Mouse (Mus musculus) liver, adult (tissue): ENCODE results near the gene Tmem19.

Source experiments
- GATA4 ChIP-seq: IDR thresholded peaks from 2 replicates; pipeline ENCODE4 v1.6.1; 2014; ENCODE audit warnings: mild to moderate bottlenecking, low read length; ENCODE audit not compliant: insufficient replicate concordance

Gene Tmem19

DNA sequence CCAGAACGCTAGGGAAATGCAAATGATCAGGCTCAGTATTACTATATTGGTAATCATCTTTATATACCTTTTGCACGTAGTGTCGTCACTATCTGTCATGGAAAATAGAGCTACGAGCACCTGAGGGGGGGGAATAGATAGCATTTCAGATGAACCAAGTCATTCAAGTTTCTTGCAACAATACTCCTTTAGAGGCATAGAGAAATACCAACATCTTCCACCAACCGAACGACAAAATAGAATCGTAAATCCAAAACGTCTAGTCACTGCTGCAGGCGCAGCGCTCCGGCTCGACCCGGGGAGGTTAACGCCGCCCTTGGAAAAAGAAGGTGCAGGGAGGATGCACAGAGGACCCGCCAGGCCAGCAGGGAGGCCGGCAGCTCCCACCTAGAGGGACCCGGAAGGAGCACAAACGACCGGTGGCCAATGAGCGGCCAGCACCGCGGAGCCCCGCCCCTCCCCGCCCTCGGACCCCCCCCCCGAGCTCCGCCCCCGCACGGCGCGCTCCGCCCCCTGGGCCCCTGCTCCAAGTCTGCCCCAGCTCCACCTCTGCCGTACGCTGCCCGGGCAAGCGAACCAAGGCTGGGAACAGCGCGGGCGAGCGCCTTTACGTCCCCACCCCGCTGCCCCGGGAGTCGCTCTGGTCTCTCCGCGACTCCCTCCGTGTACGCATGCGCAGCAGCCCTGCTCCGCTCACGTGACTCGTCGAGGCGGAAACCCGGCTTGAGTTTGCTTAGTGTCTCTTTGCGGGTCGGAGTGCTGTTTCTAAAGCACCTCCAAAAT, at the start of gene Tmem19:
Gene Tmem19 (minus strand): TSS at position 662 of the 783 bp plus-strand sequence.
- no peak for TF ChIP-seq GATA4

DNA sequence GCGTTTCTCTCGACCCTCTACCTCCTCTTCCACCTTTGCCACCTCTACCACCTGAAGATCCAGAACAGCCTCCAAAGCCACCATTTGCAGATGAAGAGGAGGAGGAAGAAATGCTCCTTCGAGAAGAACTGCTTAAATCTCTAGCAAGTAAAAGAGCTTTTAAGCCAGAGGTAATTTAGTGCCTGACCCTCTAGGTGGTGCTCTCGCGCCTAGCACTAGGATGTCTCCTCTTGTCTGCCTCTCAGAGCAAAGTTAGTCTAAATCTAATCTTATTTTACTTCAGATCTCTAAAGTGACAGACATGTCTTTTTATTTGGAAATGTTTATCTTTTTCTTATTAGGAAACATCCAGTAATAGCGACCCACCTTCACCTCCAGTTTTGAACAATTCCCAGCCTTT, 44.1 kb upstream of the Tmem19 start:
- no peak for TF ChIP-seq GATA4

DNA sequence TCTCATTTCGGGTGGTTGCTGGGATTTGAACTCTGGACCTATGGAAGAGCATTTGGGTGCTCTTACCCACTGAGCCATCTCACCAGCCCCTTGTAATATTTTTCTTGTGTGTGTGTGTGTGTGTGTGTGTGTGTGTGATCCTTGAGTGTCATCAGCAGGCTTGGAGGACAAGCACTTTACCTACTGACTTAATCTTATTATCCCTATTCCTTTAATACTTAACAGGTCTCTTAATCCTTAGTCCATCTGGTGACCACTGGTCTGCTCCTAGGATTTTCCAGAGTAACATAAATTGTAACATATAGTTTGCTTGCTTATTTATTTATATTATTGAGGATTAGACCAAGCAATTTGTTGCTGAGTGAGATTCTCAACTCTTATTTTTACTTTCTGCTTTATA, 29.6 kb upstream of the Tmem19 start:
- TF ChIP-seq GATA4: no peak

DNA sequence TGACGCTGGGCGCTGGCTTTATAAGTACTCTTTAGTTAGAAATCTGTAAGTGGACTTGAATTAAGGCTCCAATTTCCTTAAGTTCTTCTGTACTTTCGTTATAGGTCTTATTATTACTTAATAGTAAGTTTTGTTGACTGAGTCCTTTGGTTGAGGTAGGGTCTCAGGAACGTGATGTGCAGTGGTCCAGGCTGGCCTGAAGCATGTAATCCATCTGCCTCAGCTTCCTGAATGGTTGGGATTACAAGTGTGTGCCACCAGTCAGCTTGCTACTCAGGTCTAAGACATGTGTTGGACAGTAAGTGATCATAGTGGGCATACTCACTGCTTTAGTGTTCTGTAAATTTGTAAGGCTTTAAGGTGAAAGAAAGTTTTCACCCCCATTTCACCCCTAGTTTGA, 28.8 kb upstream of the Tmem19 start:
- no peak for TF ChIP-seq GATA4

DNA sequence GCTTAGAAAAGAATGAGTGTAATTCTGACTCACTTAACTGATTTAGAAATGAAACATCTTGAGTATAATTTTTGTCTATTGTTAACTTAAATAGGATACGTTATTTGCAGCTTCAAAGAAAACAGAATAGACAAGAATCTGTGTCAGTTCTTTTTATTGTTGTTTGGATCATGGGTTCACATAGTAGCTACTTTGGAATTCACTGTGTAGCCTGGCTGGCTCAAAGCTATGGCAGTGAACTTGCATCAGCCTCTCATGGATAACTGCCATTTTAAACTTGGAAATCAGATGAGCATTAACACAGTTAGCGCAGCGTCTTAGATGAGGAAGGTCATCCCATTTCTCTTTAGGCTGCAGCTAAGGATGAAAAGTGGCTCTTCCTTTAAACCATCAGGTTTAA, 25.6 kb upstream of the Tmem19 start:
- no peak for TF ChIP-seq GATA4

DNA sequence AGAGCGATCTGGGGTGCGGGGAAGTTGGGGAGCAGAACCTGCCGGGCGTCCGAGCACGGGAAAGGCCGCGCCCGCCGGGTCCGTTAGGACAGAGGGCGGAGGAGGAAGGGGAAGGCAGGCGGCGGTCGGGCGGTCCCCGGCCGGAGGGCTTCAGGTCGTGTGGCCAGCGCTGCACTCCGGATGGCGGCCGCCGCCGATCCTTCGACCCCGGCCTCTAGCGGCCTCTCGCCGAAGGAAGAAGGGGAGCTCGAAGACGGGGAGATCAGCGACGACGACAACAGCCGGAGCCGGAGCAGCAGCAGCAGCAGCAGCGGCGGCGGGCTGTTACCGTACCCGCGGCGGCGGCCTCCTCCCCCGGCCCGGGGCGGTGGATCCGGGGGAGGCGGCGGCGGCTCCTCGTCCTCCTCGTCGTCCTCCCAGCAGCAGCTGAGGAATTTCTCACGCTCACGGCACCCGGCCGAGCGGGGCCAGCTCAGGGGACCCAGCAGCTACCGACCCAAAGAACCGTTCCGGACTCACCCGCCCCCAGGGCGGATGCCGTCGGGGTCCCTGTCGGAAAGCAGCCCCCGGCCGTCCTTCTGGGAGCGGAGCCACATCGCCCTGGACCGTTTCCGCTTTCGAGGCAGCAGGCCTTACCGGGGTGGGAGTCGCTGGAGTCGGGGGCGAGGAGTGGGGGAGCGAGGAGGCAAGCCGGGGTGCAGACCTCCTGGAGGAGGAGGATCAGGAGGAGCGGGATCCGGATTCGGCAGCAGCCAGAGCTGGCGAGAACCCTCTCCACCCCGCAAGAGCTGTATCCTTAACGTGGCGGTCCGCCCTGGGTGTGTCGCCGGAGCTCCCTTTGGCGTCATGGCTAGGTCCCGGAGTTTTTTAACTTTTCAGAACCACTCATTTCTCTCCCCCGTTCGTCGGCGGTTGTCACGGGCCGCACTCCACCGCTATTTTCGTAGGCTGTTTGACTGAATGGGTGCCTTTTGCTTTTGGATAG, 23.0 kb upstream of the Tmem19 start:
- TF ChIP-seq GATA4: no peak

DNA sequence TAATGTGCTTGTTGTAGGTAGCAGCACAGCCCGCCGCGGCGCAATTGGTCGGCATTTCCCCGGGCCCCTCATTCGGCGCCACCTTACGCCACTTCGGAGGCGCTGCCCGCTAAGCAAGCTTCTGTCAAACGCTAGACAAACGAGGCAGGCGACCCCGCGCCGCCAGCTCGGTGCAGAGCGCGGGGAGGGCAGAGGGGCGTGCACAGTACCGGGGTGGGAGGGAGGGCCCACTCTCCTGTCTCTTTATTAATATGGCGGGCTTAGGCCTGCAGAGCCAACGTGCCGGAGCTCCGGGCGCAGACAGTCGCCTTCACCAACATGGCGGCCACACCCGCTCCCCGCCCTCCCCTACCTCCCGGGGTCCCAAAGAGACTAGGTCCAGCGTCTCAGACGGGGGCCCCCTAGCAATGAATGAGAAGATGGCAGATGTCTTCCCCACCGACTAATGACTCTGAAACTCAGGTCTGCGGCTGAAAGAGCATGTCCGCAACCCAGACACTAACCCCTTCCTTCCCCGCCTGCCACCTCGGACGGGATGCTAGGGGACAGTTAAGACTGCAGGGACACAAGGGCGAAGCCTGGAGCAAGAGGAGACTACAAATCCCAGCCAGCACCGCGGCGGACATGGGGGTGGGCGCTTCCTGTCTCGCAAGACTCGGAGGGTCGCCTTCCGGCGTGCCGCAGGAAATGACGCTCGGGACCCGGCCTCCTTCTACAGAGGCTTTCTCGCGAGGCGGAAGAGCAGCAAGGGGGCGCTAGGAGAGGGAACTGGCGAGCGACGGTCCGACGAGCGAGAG, 22.1 kb upstream of the Tmem19 start, which contains the start of the genes Thap2 and Zfc3h1:
Gene Thap2 (minus strand): TSS at position 223 of the 797 bp plus-strand sequence.
Gene Zfc3h1 (plus strand): TSS at position 739 of the 797 bp plus-strand sequence.
- TF ChIP-seq GATA4: no peak

DNA sequence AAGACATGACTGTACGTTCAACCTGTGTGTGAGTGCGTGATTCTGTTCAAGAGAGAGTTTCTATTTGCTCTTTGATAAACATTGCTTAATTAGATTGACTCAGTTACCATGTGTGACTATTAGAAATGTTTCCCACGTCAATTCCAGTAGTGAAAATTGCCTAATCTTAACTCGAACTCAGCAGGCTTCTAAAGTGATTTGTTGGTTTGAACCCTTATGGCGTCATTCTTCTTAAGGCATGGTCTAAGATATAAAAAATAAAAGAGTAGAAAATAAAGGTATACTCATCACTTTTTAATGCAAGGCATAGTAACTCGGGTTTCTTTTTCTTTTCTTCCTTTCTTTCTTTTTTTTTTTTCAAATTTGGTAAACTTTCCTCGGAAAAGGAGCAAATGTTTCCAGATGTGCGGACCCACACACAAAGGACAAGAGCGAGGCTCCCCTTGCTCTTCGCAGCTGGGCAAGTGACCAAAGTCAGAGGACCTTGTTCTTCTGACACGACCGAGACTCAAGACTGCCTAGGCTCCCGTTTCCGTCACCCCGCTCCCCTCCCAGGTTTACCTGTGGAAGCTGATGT, 21.4 kb upstream of the Tmem19 start:
- TF ChIP-seq GATA4: no peak; the same call in 1 of the 2 replicates

DNA sequence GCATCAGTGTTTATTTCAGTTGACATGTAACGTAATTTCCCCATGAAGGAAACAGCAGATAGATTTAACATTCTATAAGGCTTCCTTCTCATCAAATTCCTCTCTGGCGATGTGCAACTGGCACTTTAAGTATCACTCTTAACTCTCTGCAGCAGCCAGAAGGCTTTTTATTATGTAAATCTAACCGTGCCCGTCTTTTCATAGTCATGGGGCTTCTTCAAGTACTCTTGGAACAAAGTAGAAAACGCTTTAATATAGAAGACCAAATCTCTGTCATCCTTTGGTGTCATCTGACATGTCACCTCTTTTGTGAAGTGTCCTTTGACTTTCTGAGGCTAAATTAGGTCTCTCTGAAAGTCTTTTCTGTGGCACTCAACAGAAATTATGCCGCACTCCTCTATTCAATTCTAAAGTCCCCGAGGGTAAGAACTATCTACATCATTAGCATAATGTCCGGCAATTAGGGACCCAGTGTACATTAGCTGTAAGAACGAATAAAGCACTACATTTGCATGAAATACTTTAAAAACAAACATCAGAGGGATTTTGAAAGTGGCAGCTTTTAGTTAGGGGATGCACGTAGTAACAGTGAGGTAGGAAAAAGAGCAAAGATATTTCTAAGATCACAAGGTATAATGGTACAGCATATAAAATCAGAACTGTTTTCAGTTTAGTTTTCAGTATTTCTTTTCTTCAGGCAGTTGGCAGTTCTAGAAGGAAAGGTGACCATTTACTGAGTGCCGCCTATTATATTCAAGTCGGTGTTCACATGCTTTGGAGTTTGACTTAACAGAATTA, 20.7 kb upstream of the Tmem19 start:
- no peak for TF ChIP-seq GATA4

DNA sequence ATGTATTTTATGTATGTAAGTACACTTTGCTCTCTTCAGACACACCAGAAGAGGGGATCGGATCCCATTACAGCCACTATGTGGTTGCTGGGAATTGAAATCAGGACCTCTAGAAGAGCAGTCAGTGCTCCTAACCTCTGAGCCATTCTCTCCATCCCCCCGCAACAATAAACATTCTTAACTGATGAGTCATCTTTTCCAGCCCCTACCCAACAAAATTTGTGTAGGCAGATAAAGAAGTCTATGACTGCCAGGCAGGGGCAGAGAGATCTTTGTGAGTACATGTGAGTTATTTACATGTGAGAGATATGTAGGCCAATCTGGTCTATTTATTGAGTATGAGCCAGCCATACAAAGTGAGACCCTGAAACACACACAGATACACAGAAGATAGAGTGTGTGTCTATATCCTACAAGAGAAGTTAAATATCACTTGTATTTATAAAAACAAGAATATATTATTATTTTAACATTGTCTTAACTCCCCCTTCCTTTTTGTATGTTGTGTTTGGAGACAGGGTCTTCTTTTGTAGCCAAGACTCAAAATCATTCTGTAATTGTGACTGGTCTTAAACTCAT, 19.3 kb upstream of the Tmem19 start:
- TF ChIP-seq GATA4: no peak

DNA sequence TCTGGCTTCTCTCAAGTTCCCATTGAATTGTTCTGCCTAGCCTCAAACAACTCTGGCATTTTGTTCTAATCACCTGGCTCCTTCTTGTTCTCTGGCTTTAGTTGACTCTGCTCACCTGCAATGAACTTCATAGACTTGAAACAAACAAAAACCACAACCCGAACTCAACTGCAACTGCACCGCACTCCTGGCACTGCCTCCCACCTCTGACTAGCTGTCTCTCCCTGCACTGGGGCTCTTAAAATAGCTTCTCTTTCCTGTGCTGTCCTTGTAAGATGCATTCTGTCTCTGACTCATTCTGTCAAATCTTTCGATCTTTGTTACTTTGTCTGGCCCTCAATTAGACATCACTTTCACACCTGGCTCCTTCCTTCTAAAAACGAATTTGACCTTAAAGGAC, 850 bp upstream of the Tmem19 start:
- TF ChIP-seq GATA4: no peak

DNA sequence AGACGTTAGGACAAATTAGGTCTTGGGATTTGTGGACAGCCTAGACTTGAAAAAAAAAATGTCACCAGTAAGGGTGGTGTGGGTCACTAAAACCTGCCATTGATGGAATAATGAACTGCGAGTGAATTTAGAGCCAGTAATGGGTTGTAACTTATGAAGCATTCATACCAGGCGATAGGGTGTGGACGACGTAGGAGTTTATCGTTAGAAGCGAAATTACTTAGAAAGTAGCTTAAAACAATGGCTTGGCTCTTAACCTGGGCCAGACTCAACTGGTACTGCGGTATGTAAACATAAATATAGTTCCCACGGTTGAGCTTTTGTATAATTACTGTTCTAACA, 293 bp upstream of the Tmem19 start:
- TF ChIP-seq GATA4: no peak

DNA sequence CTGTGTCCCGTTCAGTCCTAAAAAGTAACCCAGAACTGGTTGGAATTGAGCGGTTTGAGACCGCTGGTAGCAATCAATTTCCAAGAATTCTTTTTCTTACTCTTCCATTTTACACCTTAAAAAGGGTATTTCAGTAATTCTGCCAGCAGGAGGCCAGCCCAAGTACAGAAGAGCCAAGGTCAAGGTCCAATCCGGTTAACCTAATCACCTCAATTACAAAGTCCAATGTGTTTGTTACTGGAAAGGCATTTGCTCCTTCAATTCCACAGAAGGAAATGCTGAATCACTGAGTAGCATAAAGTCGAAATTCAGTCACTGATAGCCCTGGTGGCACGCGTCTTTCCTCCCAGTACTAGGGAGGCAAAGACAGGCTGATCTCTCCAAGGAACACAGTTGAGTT, 3.2 kb downstream of the Tmem19 start:
- TF ChIP-seq GATA4: no peak

DNA sequence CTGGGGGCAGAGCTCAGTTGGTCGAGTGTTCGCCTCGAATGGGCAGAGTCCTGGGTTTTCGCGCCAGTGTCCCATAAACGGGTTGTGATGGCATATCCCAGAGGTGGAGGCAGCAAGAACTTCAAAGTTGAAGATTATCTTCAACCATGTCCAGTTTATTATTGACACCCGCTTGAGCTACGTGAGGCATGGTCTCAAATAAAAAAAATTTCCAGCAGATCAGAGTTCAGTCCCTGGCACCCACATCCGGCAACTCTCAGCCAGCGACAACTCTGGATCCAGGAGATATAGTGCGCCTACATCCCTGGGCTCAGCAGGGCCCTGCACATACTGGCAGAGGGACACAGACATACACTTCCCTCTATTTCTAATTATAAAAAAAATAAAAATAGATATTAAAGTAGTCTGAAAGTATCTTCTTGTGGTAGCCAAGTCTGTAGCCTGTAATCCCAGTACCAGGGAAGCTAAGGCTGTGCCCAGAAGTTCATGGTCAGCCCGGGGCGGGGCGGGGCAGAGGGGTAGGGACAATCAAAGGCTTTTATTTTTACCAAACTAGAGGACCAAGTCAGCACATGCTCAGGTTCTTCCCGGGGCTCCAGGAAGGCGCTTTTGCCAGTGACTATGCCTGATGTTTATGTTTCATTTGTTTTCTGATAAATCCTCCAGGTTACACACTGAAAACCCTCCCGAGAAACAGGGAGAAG, 3.9 kb downstream of the Tmem19 start:
- TF ChIP-seq GATA4: no peak

DNA sequence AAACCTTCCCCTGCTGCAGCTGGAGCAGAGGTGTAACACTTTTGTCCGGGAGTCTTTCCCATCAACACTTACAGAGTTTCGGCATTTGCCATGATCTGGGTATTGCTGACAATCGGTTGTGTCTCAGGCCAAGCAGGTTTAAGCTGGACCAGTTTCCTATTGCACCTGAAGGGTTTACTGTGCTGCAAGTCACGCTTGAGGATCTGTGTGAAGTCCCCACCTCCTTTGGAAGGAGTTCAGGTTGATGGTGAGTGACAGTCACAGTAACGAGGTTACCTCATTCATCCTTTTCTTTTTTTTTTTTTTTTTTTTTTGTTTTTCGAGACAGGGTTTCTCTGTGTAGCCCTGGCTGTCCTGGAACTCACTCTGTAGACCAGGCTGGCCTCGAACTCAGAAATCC, 6.2 kb downstream of the Tmem19 start:
- TF ChIP-seq GATA4: no peak
